Mouse (Mus musculus): ENCODE measurements around the gene Hist1h2bh.
"Not testable (repeated sequence)": the region's sequence is repeated elsewhere in the genome, so short reads cannot be mapped to it uniquely, and the experiment has no call there.

The Hist1h2bh gene

DNA sequence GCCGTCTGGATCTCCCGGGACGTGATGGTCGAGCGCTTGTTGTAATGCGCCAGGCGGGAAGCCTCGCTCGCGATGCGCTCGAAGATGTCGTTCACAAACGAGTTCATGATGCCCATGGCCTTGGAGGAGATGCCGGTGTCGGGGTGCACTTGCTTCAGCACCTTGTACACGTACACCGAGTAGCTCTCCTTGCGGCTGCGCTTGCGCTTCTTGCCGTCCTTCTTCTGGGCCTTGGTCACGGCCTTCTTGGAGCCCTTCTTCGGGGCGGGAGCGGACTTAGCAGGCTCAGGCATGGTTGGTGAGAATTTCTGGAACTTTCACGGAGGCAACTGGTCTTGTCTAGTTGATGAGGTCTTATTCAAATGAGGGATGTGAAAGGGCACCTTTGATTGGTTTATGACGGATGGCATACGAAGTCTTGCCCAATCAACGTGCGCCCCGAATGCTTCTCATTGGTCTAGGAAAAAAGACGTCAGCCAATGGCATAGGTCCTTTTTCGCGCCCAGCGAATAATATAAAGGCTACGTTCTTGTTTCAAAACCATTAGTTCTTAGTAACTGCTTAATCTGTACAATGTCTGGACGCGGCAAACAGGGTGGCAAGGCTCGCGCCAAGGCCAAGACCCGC lies 30.8 kb upstream of the Hist1h2bh start, which contains the start of the genes Hist1h2bf and Hist1h2ad:
TSS of gene Hist1h2bf (minus strand) at position 299 of the 627 bp plus-strand sequence.
TSS of gene Hist1h2ad (plus strand) at position 484 of the 627 bp plus-strand sequence.
- DNase-seq (ENCODE audit: low read depth, low spot score) = not testable (repeated sequence)

DNA sequence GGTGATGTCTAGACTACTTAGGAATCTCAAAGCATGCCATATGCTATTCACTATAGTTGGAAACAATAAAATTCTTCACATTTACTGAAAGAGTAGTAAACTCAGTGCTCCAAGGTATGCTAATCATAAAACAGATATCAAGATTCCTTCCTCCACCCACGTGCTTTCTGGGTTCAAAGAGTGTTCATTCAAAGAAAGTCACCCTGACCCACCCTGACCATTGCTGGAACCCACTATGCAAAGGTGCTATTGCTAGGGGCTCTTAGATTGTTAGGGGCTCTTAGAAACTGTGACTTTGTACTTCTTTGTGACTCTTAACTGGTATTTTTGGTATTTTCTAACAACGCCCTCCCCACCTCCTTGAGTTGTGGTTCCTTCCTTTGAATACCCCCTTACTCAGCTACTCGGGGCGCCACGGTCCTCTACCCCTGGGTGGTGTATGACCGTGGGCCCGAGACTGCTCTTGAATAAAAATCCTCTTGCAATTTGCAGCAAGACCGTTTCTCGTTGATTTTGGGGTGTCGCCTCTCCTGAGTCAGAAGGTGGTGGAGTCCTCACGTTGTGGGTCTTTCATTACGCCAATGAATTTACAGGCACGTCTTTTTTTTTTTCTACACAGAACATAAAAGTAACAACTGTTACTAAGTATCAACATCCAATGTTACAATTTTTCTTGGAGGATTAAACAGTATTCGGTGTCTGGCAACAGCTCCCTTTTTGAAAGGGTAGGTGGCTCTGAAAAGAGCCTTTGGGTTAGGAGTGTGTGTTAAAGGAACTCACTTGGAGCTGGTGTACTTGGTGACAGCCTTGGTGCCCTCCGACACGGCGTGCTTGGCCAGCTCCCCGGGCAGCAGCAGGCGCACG lies 30.1 kb upstream of the Hist1h2bh start:
- not testable (repeated sequence) for DNase-seq (ENCODE audit: low read depth, low spot score)

DNA sequence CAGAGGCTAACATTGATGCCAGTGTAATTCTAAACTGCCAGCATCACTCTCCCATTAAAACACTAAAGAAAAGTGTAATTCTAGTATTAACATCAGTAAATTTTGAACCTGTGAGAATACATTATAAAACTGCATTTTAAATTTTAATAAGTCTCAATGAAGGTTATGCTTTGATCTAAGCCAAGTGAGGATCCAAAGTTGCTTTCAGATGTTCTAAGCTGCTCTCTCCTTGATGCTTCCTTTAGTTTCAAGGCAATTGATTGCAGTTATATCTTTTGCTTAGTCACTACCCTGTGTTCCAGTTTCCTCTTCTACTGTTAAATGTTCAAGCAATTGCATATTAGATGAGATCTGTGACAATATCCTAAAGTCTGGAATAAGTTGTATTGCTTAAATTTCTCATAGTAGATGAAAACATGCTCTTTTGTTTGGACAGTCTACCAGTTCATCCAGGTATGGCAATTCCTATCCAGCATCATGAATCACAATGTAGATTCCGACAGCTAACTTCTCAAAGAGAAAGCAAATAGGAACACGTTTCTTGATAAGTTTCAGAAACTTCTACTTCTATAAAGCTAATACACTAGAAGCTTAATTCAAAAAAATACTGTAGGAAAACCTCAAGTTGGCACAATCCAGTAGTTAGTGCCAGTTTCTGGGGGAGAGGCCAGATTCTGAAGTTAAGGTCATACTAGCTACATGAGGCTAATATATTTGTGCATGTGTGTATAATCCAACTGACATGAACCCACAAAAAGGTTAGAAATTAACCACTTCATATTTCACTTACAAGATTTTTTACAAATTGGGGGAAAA lies 29.2 kb upstream of the Hist1h2bh start:
- DNase-seq (ENCODE audit: low read depth, low spot score) = peak; percentile 40

DNA sequence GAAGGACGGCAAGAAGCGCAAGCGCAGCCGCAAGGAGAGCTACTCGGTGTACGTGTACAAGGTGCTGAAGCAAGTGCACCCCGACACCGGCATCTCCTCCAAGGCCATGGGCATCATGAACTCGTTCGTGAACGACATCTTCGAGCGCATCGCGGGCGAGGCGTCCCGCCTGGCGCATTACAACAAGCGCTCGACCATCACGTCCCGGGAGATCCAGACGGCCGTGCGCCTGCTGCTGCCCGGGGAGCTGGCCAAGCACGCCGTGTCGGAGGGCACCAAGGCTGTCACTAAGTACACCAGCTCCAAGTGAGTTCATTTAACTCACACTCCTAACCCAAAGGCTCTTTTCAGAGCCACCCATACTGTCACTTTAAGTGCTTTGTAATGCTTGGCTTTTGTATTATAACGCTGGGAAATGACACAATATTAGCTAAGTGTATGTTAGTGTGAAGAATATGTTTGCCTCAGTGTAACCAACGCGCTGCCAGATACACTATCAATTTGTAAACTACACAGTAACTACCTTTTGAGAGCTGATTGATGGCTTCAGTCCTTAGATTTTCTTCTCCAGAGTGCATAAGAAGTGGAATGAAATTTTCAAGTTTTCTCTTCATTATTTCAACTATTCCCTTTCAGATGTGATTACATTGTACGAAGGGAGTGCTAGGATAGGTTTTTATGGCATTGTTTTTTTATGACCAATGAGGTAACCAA lies 28.5 kb upstream of the Hist1h2bh start:
- DNase-seq (ENCODE audit: low read depth, low spot score) = peak; percentile 74

DNA sequence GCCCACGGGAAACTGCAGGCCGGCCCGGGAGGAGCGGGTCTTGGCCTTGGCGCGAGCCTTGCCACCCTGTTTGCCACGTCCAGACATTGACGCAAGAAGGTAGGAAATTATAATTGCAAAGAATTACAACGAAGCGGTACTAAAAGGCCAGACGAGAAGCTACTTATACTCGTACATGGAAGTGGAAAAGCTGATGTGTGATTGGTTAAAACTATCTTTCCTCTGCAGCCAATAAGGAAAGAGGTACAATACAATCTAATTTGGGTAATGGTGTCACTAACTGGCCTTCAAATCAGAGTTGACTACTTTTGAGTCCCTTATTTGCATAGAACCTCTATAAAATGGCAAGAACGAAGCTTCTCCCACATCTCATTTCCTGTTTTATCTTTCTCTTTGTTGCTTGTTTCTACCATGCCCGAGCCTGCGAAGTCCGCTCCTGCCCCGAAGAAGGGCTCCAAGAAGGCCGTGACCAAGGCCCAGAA lies 27.9 kb upstream of the Hist1h2bh start, which contains the start of the genes Hist1h2ae and Hist1h2bg:
TSS of gene Hist1h2ae (minus strand) at position 199 of the 482 bp plus-strand sequence.
TSS of gene Hist1h2bg (plus strand) at position 375 of the 482 bp plus-strand sequence.
- DNase-seq (ENCODE audit: low read depth, low spot score) = peak; percentile 94

DNA sequence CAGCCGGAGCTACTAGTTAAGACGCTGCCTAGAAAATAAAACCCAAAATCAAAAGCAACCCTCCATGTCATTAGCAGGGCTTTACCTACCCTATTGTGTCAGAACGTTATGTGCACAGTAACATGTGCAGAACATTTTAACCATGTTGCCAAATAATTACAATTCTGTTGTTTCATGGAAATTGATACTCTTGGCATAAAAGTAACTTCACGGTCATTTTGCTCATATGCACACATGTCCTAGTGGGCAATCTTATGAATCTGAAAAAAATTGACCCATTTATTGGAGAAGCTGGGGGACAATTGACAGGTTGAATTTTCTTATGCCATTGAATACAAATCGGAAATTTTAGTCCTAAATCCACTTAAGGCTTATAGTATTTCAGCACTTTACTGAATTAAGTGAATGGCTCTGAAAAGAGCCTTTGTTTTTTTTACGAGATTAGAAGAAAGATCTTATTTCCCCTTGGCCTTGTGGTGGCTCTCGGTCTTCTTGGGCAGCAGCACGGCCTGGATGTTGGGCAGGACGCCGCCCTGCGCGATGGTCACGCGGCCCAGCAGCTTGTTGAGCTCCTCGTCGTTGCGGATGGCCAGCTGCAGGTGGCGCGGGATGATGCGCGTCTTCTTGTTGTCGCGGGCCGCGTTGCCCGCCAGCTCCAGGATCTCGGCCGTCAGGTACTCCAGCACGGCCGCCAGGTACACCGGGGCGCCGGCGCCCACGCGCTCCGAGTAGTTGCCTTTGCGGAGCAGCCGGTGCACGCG lies 27.2 kb upstream of the Hist1h2bh start:
- DNase-seq (ENCODE audit: low read depth, low spot score) = peak; percentile 68

DNA sequence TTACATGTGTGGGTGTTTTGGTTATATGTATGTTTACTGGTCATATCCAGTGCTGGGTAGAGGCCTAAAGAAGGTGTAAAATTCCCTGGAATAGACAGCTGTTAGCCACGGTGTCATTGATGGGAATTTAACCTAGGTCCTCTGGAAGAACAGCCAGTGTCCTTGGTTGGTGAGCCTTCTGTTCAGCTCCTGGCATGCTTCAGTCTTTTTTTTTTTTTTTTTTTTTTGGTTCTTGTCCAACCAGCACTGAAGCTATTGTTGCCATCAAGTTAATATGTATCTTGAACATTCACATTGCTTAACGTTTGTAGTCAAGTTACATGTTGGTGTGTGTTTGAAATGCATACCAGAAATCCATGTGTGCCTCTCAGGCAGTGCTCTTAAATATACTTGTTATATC lies 21.3 kb upstream of the Hist1h2bh start:
- no peak for DNase-seq (ENCODE audit: low read depth, low spot score)

DNA sequence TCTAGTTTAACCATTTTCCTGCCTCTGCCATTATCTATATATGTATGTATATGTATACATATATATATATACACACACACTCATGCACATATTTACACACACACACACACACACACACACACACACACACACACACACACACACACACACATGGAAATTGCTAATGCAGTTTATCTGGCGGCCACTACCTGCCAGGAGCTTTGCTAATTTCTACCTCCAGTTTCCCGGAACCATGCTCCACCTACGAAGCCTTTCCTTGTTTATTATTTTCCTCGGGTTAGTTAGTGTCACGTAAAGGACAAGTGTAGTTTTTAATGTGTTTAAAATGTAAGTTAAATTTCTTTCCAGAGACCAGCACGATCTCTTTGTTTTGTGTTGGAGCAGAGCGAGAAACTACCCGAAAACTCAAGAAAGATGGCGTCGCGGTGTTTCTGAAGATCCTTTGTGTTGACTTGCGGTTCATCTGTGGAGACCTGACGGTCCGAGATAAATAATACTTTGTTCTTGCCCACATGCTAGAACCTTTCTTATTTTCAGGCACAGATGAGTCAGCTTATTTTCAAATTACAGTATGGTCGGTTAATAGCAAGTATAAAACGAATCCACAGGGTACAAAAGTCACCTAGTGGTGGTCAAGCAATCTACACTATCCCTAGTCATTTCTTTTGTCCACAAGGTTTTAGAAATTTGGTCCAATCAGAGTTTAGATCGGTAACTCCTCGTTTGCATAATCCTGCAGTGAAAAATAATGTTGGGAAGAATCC lies 19.7 kb upstream of the Hist1h2bh start:
- peak; percentile 85 for DNase-seq (ENCODE audit: low read depth, low spot score)

DNA sequence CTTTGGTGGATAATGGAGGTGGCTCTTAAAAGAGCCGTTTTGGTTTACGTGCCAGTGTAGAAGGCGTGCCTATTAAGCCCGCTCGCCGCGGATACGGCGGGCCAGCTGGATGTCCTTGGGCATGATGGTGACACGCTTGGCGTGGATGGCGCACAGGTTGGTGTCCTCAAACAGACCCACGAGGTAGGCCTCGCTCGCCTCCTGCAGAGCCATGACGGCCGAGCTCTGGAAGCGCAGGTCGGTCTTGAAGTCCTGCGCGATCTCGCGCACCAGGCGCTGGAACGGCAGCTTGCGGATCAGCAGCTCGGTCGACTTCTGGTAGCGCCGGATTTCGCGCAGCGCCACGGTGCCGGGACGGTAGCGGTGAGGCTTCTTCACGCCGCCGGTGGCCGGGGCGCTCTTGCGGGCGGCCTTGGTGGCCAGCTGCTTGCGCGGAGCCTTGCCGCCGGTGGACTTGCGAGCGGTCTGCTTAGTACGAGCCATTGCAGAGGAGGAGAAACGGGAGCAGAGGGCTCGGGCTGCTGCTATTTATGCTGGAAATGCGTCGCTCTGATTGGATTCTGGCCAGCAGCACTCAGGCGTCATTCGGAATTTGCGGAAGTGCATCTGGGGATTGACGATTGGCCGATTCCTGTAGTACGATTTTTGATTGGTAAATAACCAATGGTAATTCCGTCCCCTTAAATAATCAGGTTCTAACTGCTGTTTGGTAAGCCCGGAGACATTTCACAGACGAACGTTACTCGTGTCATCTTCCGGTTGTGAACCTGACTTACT lies 18.9 kb upstream of the Hist1h2bh start, which contains the start of gene Hist1h3e:
TSS of gene Hist1h3e (minus strand) at position 487 of the 777 bp plus-strand sequence.
- peak; percentile 98 for DNase-seq (ENCODE audit: low read depth, low spot score)

DNA sequence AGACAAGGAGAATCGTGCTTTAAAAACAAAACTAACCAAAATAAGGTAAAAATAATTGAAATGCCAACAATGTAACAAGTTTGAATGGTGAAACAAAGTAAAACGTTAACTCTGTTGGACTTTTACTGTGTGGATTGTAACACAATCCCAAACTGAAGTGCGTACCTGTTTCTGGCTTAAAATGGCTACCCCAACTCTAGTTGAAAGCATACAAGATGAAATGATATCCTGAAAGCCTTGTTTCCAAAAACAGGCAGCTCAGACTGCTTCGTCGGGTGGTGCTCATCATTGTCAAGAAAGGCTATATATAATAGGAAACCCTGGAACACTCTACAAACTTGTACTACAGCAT lies 18.3 kb upstream of the Hist1h2bh start:
- DNase-seq (ENCODE audit: low read depth, low spot score) = not testable (repeated sequence)

DNA sequence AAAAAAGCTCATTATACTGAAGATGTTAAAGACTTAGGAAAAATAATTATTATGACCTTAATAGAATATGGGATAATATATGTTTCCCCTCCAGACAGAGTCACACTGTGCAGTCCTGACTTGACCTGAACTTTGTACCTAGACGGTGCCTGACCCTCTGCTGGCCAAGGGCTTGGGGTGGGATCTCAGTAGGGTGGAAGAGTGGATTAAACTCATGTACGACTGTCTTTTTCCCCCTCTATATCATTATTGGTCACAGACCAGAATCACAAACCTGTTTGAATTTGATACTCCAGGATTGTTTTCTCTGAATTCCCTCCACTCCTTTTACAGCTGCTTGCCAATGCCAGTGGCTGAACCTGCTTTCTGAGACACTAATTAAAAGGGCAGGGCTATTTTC lies 17.5 kb upstream of the Hist1h2bh start:
- DNase-seq (ENCODE audit: low read depth, low spot score) = not testable (repeated sequence)

DNA sequence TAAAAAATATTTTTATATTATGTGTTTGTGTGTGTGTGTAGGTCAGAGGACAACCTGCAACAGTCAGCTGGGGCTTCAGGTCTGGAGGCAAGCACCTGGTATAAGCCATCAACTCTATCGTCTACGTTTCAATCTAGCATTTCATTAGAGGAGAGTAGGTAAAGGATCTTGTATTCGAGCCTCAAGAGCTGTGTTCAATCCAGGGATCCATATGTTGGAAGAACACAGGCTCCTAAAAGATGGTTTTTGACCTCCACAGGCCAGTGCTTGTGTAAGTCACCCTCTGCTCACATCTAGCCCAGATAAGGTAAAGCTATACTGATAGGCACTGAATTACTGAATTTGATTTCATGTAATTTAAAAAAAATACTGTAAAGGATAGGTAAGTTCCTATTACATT lies 13.7 kb upstream of the Hist1h2bh start:
- peak; percentile 8 for DNase-seq (ENCODE audit: low read depth, low spot score)

DNA sequence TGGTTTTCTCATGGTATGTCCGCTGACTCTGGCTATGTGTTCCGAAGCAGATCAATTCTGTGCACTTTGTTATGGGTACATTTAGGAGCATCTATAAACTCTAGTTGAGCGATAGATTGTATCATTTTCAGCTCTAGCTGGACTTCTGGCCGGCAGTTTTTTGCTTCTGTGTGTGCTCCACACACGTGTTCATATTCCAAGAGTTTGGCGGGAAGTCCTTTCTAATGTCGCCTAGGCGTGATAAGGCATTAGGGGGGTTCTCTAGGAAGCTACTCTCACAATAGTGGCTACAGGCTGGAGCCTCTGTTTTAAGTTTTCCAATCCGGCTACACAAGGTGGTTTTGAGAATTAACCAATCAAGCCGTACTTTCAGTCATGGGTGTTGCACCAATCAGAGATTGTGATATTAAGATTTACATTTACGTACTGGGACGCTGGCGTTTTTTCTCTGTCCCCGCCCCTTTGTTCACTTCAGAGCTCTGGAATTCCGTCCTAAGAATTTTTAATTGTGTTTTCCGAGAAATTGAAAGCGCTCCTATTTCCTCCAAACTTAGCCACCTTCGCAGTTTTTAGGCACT lies 12.7 kb upstream of the Hist1h2bh start:
- DNase-seq (ENCODE audit: low read depth, low spot score) = peak; percentile 90

DNA sequence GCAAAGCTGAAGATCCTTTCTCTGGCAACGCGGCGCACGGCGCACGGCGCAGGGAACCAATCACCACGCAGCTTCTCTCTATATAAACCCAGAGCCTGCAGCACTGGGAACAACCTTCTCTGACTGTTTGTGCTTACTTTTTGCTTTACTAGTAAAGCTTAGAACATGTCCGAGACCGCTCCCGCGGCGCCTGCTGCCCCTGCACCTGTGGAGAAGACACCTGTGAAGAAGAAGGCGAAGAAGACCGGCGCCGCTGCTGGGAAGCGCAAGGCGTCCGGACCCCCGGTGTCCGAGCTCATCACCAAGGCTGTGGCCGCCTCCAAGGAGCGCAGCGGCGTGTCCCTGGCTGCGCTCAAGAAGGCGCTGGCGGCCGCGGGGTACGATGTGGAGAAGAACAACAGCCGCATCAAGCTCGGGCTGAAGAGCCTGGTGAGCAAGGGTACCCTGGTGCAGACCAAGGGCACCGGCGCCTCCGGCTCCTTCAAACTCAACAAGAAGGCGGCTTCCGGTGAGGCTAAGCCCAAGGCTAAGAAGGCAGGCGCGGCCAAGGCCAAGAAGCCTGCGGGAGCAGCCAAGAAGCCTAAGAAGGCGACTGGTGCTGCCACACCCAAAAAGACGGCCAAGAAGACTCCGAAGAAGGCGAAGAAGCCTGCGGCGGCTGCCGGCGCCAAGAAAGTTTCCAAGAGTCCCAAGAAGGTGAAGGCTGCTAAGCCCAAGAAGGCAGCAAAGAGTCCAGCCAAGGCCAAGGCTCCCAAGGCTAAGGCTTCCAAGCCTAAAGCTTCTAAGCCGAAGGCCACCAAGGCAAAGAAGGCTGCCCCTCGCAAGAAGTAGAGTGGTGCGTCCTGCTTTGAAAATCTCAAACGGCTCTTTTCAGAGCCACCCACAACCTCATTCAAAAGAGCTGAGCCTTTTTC lies 12.0 kb upstream of the Hist1h2bh start:
- DNase-seq (ENCODE audit: low read depth, low spot score) = peak; percentile 95

DNA sequence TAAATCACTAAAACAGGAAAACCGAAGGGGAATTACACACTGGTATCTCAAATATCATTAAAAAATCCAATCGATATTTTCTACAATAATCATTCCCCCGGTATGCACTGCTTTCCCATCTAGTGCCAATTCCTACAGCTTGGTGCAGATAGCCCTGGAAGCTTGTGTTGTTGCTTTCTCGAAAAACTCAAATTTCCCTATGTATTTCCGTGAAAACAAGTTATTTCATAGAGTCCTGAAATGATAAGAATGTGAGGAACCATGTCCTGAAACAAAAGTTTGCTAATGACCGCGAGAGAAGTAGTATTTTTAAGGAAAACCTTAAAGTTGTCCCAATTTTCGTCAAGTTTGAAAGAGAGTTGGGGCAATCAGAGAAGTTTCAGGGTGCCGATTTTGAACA lies 11.2 kb upstream of the Hist1h2bh start:
- no peak for DNase-seq (ENCODE audit: low read depth, low spot score)

DNA sequence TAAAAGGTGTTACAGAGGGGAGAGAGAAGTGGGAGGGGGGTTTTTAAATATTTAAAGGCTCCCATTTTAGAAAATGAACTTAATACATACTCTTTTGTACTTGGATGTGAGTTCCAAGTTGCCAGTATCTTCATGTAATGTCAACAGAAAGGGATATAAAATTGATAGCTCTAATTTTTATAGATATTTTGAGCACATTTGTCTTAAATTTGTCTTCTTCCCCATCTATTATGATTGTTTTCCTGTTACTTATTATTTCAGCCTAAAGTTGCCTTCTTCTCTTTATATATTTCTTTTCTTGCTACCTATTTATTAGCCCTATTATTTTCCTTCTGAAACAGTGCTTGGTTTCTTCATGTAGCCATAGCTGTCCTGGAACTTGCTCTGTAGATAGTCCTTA lies 9.8 kb upstream of the Hist1h2bh start, which contains the start of gene Hist1h1d:
TSS of gene Hist1h1d (plus strand) at position 301 of the 400 bp plus-strand sequence.
- no peak for DNase-seq (ENCODE audit: low read depth, low spot score)

Data from A20 (cell line).